Comparison of ENCODE assay signal across 8 mouse cellular contexts in genomic region chr6:70824987-70825337, GRCm38 (mm10). TPM values are rescaled to one million over a fixed set of nuclear protein-coding genes. Genes with fewer than 3 reads are reported as not detected.
DNase-seq lines count a peak whose midpoint lies in the region; ATAC-seq and TF ChIP-seq lines count a peak whose summit lies in the region.

No protein-coding gene starts in this region.

- peak overlapping the region; percentile 60 for H3K4me2 ChIP-seq in heart, postnatal 0 days (ENCODE audit: low read depth, low read length)
- peak overlapping the region; percentile 83 for H3K4me2 ChIP-seq in intestine, embryonic 16.5 days (ENCODE audit: low read depth, low read length)
- peak overlapping the region; percentile 79 for H3K4me2 ChIP-seq in myocyte (ENCODE audit: low read depth)

- no peaks in the 10 kb centered on the region for H3K27me3 ChIP-seq in heart, postnatal 0 days (ENCODE audit: control insufficient read depth, insufficient read depth, low read length)
- H3K27me3 ChIP-seq in intestine, embryonic 16.5 days (replicated peaks; ENCODE audit: control insufficient read depth, insufficient read depth, low read length) = no peaks in the 10 kb centered on the region
- H3K27me3 ChIP-seq in myocyte (ENCODE audit: control insufficient read depth, insufficient read depth, insufficient read length) = peaks cover 8% of the 10 kb centered on the region

- WGBS in heart, postnatal 0 days = 44% methylated on average over 4 of the region's 4 CpGs
- WGBS in intestine, embryonic 16.5 days = 38% methylated on average over 4 of the region's 4 CpGs

- no peaks in the 10 kb centered on the region for H3K9me3 ChIP-seq in heart, postnatal 0 days (replicated peaks; ENCODE audit: control insufficient read depth, low read length)
- H3K9me3 ChIP-seq in intestine, embryonic 16.5 days (ENCODE audit: control insufficient read depth, low read length) = no peaks in the 10 kb centered on the region

- H3K36me3 ChIP-seq in heart, postnatal 0 days (replicated peaks; ENCODE audit: control insufficient read depth, insufficient read depth, low read length) = no peaks in the 10 kb centered on the region
- no peaks in the 10 kb centered on the region for H3K36me3 ChIP-seq in intestine, embryonic 16.5 days (ENCODE audit: control insufficient read depth, insufficient read depth, low read length)
- H3K36me3 ChIP-seq in myocyte (ENCODE audit: control insufficient read depth, insufficient read depth) = no peaks in the 10 kb centered on the region

- H3K79me2 ChIP-seq in myocyte (ENCODE audit: control insufficient read depth, insufficient read depth) = no peaks in the 10 kb centered on the region

- no peak for DNase-seq in heart, postnatal 0 days (ENCODE audit: low spot score)
- no peak for DNase-seq in heart, postnatal 25 days (ENCODE audit: low spot score)
- DNase-seq in adrenal gland, postnatal 14 days = no peak
- DNase-seq in urinary bladder, postnatal 25 days (ENCODE audit: low spot score) = no peak
- DNase-seq in frontal cortex, postnatal 25 days (ENCODE audit: low spot score in 2 of 2) = no peak

- H3K27ac ChIP-seq in heart, postnatal 0 days (ENCODE audit: low read depth) = peak overlapping the region; percentile 79
- no peak overlapping the region for H3K27ac ChIP-seq in brown adipose tissue, adult 24 weeks (replicated peaks; ENCODE audit: low read depth, low read length)
- peak overlapping the region; percentile 90 for H3K27ac ChIP-seq in intestine, embryonic 16.5 days (ENCODE audit: low read length)

- intact Hi-C loops in heart, postnatal 25 days (cut with DNase I) = loop anchor here (2.0 kb wide), 1 partner anchor 16 kb away; no protein-coding TSS in a partner anchor

- H3K9ac ChIP-seq in heart, postnatal 0 days (replicated peaks; ENCODE audit: low read depth, low read length) = no peak overlapping the region
- peak overlapping the region; percentile 62 for H3K9ac ChIP-seq in intestine, embryonic 16.5 days (ENCODE audit: low read depth, low read length)

- ATAC-seq in heart, postnatal 0 days (ENCODE audit: insufficient read depth, low read depth) = no peak
- ATAC-seq in intestine, embryonic 16.5 days = no peak; the same call in 1 of the 2 replicates

- TF ChIP-seq POLR2A in myocyte (IDR thresholded peaks at IDR 0.05; ENCODE audit: insufficient read length, low read depth) = no peak

- peak overlapping the region; percentile 38 for H3K4me3 ChIP-seq in heart, postnatal 0 days (ENCODE audit: low read depth, low read length)
- peak overlapping the region; percentile 70 for H3K4me3 ChIP-seq in brown adipose tissue, adult 24 weeks (ENCODE audit: insufficient read depth, low read depth, low read length)
- peak overlapping the region; percentile 46 for H3K4me3 ChIP-seq in intestine, embryonic 16.5 days (ENCODE audit: low read length)
- H3K4me3 ChIP-seq in myocyte = peak overlapping the region; percentile 16

- no peak for TF ChIP-seq EP300 in heart, postnatal 0 days (IDR thresholded peaks at IDR 0.05; ENCODE audit: low read depth)

- no peak for TF ChIP-seq CTCF in heart, postnatal 0 days (IDR thresholded peaks at IDR 0.05; ENCODE audit: low read depth)

- peaks cover 13% of the 10 kb centered on the region for H3K4me1 ChIP-seq in heart, postnatal 0 days (ENCODE audit: control insufficient read depth, insufficient read depth)
- H3K4me1 ChIP-seq in brown adipose tissue, adult 24 weeks (ENCODE audit: control insufficient read depth, insufficient read depth, insufficient read length, low read length) = no peaks in the 10 kb centered on the region
- H3K4me1 ChIP-seq in intestine, embryonic 16.5 days (ENCODE audit: control insufficient read depth, insufficient read depth, low read length) = peaks cover 4% of the 10 kb centered on the region; the same call in 1 of the 2 replicates

- H3ac ChIP-seq in myocyte (ENCODE audit: control insufficient read depth, insufficient read length) = no peak overlapping the region

TF ChIP-seq in myocyte, 11 proteins besides CTCF, POLR2A, EP300 and RAD21:
- TF ChIP-seq MAX (IDR thresholded peaks at IDR 0.05; ENCODE audit: low read depth) = no peak
- no peak for TF ChIP-seq REST (IDR thresholded peaks at IDR 0.05; ENCODE audit: insufficient read depth, insufficient read length)
- no peak for TF ChIP-seq E2F4 (IDR thresholded peaks at IDR 0.05; ENCODE audit: insufficient read depth)
- TF ChIP-seq USF1 (IDR thresholded peaks at IDR 0.05; ENCODE audit: low read depth) = no peak
- no peak for TF ChIP-seq SRF (IDR thresholded peaks at IDR 0.05; ENCODE audit: control insufficient read depth, insufficient read length, low read depth)
- TF ChIP-seq CEBPB (IDR thresholded peaks at IDR 0.05; ENCODE audit: insufficient read depth, poor library complexity, severe bottlenecking) = no peak
- no peak for TF ChIP-seq TCF3 (IDR thresholded peaks at IDR 0.05; ENCODE audit: insufficient read length, low read depth)
- no peak for TF ChIP-seq MYOG (IDR thresholded peaks at IDR 0.05; ENCODE audit: control insufficient read depth in 1 of 3, insufficient read depth in 1 of 3, insufficient read length in 2 of 3, low read depth in 2 of 3)
- no peak for TF ChIP-seq MYOD1 (IDR thresholded peaks at IDR 0.05; ENCODE audit: control insufficient read depth in 1 of 3, insufficient read length in 2 of 3, low read depth in 2 of 3)
- no peak for TF ChIP-seq TCF12 (IDR thresholded peaks at IDR 0.05; ENCODE audit: insufficient read depth, poor library complexity, severe bottlenecking)
- TF ChIP-seq POLR2AphosphoS2 (IDR thresholded peaks at IDR 0.05; ENCODE audit: insufficient read length, low read depth) = no peak
TF ChIP-seq in myocyte: peak in this region for 0.

RNA-seq across cellular contexts. Expression of gene Eif2ak3, which starts 19.4 kb away (rescaled TPM):
- 16.6 and 20.4 TPM in 2 replicates for total RNA-seq in heart, postnatal 0 days (2014; rRNA removed; ENCODE audit: low replicate concordance)
- 3.6 and 3.7 TPM in 2 replicates for polyA plus RNA-seq in heart, postnatal 0 days (2015; fragmentation: Nextera tagmentation; extraction: Ambion mirVana)
- 1 to 10 TPM; 7.9 to 9.3 TPM for total RNA-seq in heart, postnatal 25 days (2021)
- polyA plus RNA-seq in brown adipose tissue, adult 24 weeks (2012; ENCODE audit: insufficient read depth, insufficient read length, missing spikeins) = 6.5 and 6.6 TPM in 2 replicates
- polyA plus RNA-seq in intestine, embryonic 16.5 days (2015; fragmentation: Nextera tagmentation; extraction: Ambion mirVana) = 6.6 and 9.8 TPM in 2 replicates
- 3.3 TPM for polyA plus RNA-seq in myocyte (2012; fragmentation: generic; extraction: Trizol)
- 16.4 and 22.9 TPM in 2 replicates for total RNA-seq in adrenal gland, postnatal 14 days (2021)

RNA-seq across cellular contexts. Expression of gene Rpia, which starts 32.9 kb away (rescaled TPM):
- total RNA-seq in heart, postnatal 0 days (2014; rRNA removed; ENCODE audit: low replicate concordance) = 3.2 and 4.9 TPM in 2 replicates
- polyA plus RNA-seq in heart, postnatal 0 days (2015; fragmentation: Nextera tagmentation; extraction: Ambion mirVana) = 0.87 and 0.92 TPM in 2 replicates
- 10 to 100 TPM; 11.3 to 13.9 TPM for total RNA-seq in heart, postnatal 25 days (2021)
- 18.1 and 42.6 TPM in 2 replicates for polyA plus RNA-seq in brown adipose tissue, adult 24 weeks (2012; ENCODE audit: insufficient read depth, insufficient read length, missing spikeins)
- 4.1 and 4.7 TPM in 2 replicates for polyA plus RNA-seq in intestine, embryonic 16.5 days (2015; fragmentation: Nextera tagmentation; extraction: Ambion mirVana)
- 11.6 TPM for polyA plus RNA-seq in myocyte (2012; fragmentation: generic; extraction: Trizol)
- total RNA-seq in adrenal gland, postnatal 14 days (2021) = 21.0 and 23.7 TPM in 2 replicates

Comparison
In these comparisons a context has a peak if more than half of its experiments do, and no peak if none do; other contexts are left out.
1. H3K4me3 ChIP-seq: peak in every context shown above with its lines; median percentile 70 in brown adipose tissue, adult 24 weeks; 46 in intestine, embryonic 16.5 days; 38 in heart, postnatal 0 days; 16 in myocyte.